Mouse (Mus musculus): ENCODE results near the gene Pold3.

- TF ChIP-seq CTCF (IDR thresholded peaks at IDR 0.05; ENCODE audit: low read depth): no peak
- no peak for TF ChIP-seq EP300 (IDR thresholded peaks at IDR 0.05; ENCODE audit: low read depth)
These were observed 86.4 kb downstream of the Pold3 start for GRCm38 (mm10) chr7:100034815-100035463.
